Mouse (Mus musculus): Measurements from ENCODE around the gene Serpina6. TPM values are rescaled to one million over a fixed set of nuclear protein-coding genes. Genes with fewer than 3 reads are reported as not detected.
"Not testable (repeated sequence)": the region's sequence is repeated elsewhere in the genome, so short reads cannot be mapped to it uniquely, and the experiment has no call there.

Serpina6 gene
- polyA plus RNA-seq, 1 experiment from 2014 or later: 1,289 TPM

- 43% methylated on average over 2 of the region's 2 CpGs for WGBS (ENCODE audit: insufficient replicate concordance)
- DNase-seq (no peak), ATAC-seq (ENCODE audit: low read depth) (no peak)
- no peaks in the 10 kb centered on the region for H3K27me3 ChIP-seq
- no peak overlapping the region for H3K9ac ChIP-seq
- H3K9me3 ChIP-seq (replicated peaks): peaks cover 5% of the 10 kb centered on the region; the same call in 1 of the 2 replicates
- H3K4me3 ChIP-seq (replicated peaks): no peak overlapping the region
- H3K36me3 ChIP-seq: no peaks in the 10 kb centered on the region
- H3K27ac ChIP-seq: peak overlapping the region; percentile 61
- peaks cover 11% of the 10 kb centered on the region; the same call in 1 of the 2 replicates for H3K4me1 ChIP-seq (replicated peaks)
- H3K4me2 ChIP-seq: no peak overlapping the region
Observed at GRCm38 (mm10) chr12:103681169-103681568, 24.2 kb upstream of the Serpina6 start.

GRCm38 (mm10) chr12:103679853-103680252 is 22.8 kb upstream of the Serpina6 start:
- not testable (repeated sequence) for H3K36me3 ChIP-seq; H3K9me3 ChIP-seq (replicated peaks); H3K4me2 ChIP-seq; H3K4me1 ChIP-seq (replicated peaks); H3K27me3 ChIP-seq; DNase-seq; H3K4me3 ChIP-seq (replicated peaks); H3K9ac ChIP-seq; H3K27ac ChIP-seq
- ATAC-seq (ENCODE audit: low read depth): peak; percentile 42
- 80% methylated on average over 1 of the region's 1 CpGs for WGBS (ENCODE audit: insufficient replicate concordance)

GRCm38 (mm10) chr12:103676039-103676438 is 19.0 kb upstream of the Serpina6 start, which contains the start of gene Serpina16:
Gene Serpina16, minus strand, starts transcription at chr12:103676139.
- Histone ChIP-seq H3K4me1 (replicated peaks) (peaks cover 7% of the 10 kb centered on the region; the same call in 1 of the 2 replicates), H3K27me3 (no peaks in the 10 kb centered on the region), H3K4me2 (no peak within 1 kb of the TSS), H3K36me3 (no peaks in the 10 kb centered on the region), H3K27ac (no peak within 1 kb of the TSS), H3K4me3 (replicated peaks) (no peak within 1 kb of the TSS), H3K9me3 (replicated peaks) (no peaks in the 10 kb centered on the region; the same call in 1 of the 2 replicates), H3K9ac (no peak within 1 kb of the TSS)
- 40% methylated on average over 1 of the region's 1 CpGs for WGBS (ENCODE audit: insufficient replicate concordance)
- no peak for ATAC-seq (ENCODE audit: low read depth)
- no peak for DNase-seq

DNA sequence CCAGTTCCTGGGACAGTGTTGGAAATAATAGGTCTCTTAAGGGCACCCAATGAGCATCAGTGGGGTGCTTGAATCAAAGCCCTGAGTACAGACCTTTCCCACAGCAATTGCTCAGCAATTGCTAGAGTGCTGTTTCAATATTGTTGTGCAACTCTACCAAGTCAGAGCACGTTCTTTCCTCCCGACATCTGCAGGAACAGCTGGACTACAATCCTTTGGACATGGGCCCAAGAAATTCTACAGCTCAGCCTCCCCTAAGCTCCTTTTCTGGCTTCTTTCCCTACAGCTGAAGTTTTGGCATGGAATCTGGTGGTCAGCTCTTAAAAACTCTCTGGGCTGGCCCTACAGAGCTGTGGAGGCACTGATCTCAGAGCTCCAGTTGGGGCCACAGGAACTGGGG is 16.2 kb upstream of the Serpina6 start:
- H3K9me3 ChIP-seq (replicated peaks): no peaks in the 10 kb centered on the region; the same call in 1 of the 2 replicates
- no peak overlapping the region for H3K4me2 ChIP-seq
- ATAC-seq (ENCODE audit: low read depth) (no peak), DNase-seq (no peak)
- no peak overlapping the region for H3K27ac ChIP-seq
- H3K9ac ChIP-seq: no peak overlapping the region
- H3K36me3 ChIP-seq: no peaks in the 10 kb centered on the region
- H3K4me3 ChIP-seq (replicated peaks): no peak overlapping the region
- 55% methylated on average over 2 of the region's 2 CpGs for WGBS (ENCODE audit: insufficient replicate concordance)
- no peaks in the 10 kb centered on the region for H3K27me3 ChIP-seq
- H3K4me1 ChIP-seq (replicated peaks): peaks cover 8% of the 10 kb centered on the region; the same call in 1 of the 2 replicates

GRCm38 (mm10) chr12:103671483-103671882 is 14.5 kb upstream of the Serpina6 start:
- Histone ChIP-seq H3K27ac (no peak overlapping the region), H3K9ac (no peak overlapping the region), H3K4me2 (no peak overlapping the region), H3K36me3 (no peaks in the 10 kb centered on the region), H3K4me3 (replicated peaks) (no peak overlapping the region), H3K27me3 (no peaks in the 10 kb centered on the region), H3K4me1 (replicated peaks) (peaks cover 8% of the 10 kb centered on the region; the same call in 1 of the 2 replicates), H3K9me3 (replicated peaks) (no peaks in the 10 kb centered on the region; the same call in 1 of the 2 replicates)
- ATAC-seq (ENCODE audit: low read depth) (no peak), DNase-seq (no peak)
- 54% methylated on average over 3 of the region's 3 CpGs for WGBS (ENCODE audit: insufficient replicate concordance)

- no peak overlapping the region for H3K4me3 ChIP-seq (replicated peaks)
- H3K27me3 ChIP-seq: no peaks in the 10 kb centered on the region
- no peak overlapping the region for H3K9ac ChIP-seq
- WGBS (ENCODE audit: insufficient replicate concordance): 28% methylated on average over 2 of the region's 2 CpGs
- no peaks in the 10 kb centered on the region for H3K36me3 ChIP-seq
- H3K4me1 ChIP-seq (replicated peaks): peaks cover 8% of the 10 kb centered on the region; the same call in 1 of the 2 replicates
- DNase-seq (no peak), ATAC-seq (ENCODE audit: low read depth) (no peak)
- H3K4me2 ChIP-seq: no peak overlapping the region
- peaks cover 2% of the 10 kb centered on the region; the same call in 1 of the 2 replicates for H3K9me3 ChIP-seq (replicated peaks)
- H3K27ac ChIP-seq: no peak overlapping the region
Observed at GRCm38 (mm10) chr12:103670964-103671363, 14.0 kb upstream of the Serpina6 start.

GRCm38 (mm10) chr12:103670344-103670743 is 13.3 kb upstream of the Serpina6 start:
- Histone ChIP-seq H3K27me3 (no peaks in the 10 kb centered on the region), H3K4me1 (replicated peaks) (peaks cover 8% of the 10 kb centered on the region; the same call in 1 of the 2 replicates), H3K27ac (no peak overlapping the region), H3K4me3 (replicated peaks) (no peak overlapping the region), H3K36me3 (no peaks in the 10 kb centered on the region), H3K9ac (no peak overlapping the region), H3K9me3 (replicated peaks) (peaks cover 2% of the 10 kb centered on the region; the same call in 1 of the 2 replicates), H3K4me2 (no peak overlapping the region)
- 68% methylated on average over 5 of the region's 5 CpGs for WGBS (ENCODE audit: insufficient replicate concordance)
- DNase-seq (no peak), ATAC-seq (ENCODE audit: low read depth) (no peak)

DNA sequence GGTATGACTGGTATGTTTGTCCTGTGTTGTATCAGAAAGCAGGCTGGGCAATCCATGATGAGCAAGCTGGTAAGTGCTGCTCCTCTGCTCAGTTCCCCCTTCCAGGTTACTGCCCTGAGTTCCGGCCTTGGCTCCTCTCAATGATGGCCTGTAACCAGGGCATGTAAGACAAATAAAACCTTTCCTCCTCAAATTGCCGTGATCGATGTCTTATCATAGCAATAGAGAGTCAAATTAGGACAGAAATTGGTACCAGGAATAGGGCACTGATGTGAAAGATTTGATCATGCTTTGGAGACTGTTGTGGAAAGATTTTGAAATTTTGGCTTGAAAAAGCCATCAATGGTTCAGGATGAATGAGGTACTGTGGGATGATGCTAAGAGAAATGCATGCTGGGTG is 8.3 kb upstream of the Serpina6 start:
- no peak overlapping the region for H3K9ac ChIP-seq
- ATAC-seq (ENCODE audit: low read depth) (no peak), DNase-seq (no peak)
- no peaks in the 10 kb centered on the region for H3K27me3 ChIP-seq
- WGBS (ENCODE audit: insufficient replicate concordance): 66% methylated on average over 3 of the region's 3 CpGs
- H3K4me1 ChIP-seq (replicated peaks): no peaks in the 10 kb centered on the region
- no peaks in the 10 kb centered on the region for H3K36me3 ChIP-seq
- no peak overlapping the region for H3K4me3 ChIP-seq (replicated peaks)
- H3K9me3 ChIP-seq (replicated peaks): 0 out of 2 replicates have a peak, but pooled peaks cover 2% of the 10 kb centered on the region
- no peak overlapping the region for H3K4me2 ChIP-seq
- no peak overlapping the region for H3K27ac ChIP-seq

DNA sequence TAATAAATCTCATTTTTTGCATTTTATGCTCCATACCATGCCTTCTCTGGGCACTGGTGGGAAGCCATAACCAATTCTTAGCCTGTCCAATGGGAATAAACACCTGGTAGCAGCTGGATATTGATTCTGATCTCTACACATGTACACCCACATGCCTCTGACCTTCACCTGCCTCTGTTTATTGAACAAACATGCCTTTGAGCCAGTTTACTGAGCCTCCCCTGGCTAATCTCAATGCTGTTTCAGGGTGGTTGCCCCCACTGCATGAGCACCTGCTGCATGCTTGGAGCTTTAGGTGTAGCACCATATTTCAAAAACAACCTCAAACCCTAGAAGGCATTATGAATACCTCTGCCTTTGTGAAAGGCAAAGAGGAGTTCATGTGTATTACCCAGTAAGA is 5.0 kb upstream of the Serpina6 start:
- peak; percentile 30; the same call in 1 of the 2 replicates for ATAC-seq (ENCODE audit: low read depth)
- H3K27me3 ChIP-seq; DNase-seq; H3K9ac ChIP-seq; H3K9me3 ChIP-seq (replicated peaks); H3K4me3 ChIP-seq (replicated peaks); H3K27ac ChIP-seq; H3K36me3 ChIP-seq; H3K4me1 ChIP-seq (replicated peaks); H3K4me2 ChIP-seq: not testable (repeated sequence)

GRCm38 (mm10) chr12:103660076-103660475 is 3.1 kb upstream of the Serpina6 start:
- Histone ChIP-seq H3K4me2 (no peak overlapping the region), H3K4me3 (replicated peaks) (no peak overlapping the region), H3K27me3 (no peaks in the 10 kb centered on the region), H3K9ac (no peak overlapping the region), H3K9me3 (replicated peaks) (no peaks in the 10 kb centered on the region), H3K4me1 (replicated peaks) (peaks cover 3% of the 10 kb centered on the region; the same call in 1 of the 2 replicates), H3K27ac (no peak overlapping the region), H3K36me3 (no peaks in the 10 kb centered on the region)
- ATAC-seq (ENCODE audit: low read depth) (no peak), DNase-seq (no peak)
- WGBS (ENCODE audit: insufficient replicate concordance): 67% methylated on average over 5 of the region's 5 CpGs

GRCm38 (mm10) chr12:103659171-103659570 is 2.2 kb upstream of the Serpina6 start:
- Histone ChIP-seq H3K4me2 (no peak overlapping the region), H3K4me3 (replicated peaks) (no peak overlapping the region), H3K4me1 (replicated peaks) (peaks cover 3% of the 10 kb centered on the region; the same call in 1 of the 2 replicates), H3K9ac (no peak overlapping the region), H3K36me3 (no peaks in the 10 kb centered on the region), H3K27me3 (no peaks in the 10 kb centered on the region), H3K9me3 (replicated peaks) (no peaks in the 10 kb centered on the region), H3K27ac (no peak overlapping the region)
- DNase-seq (no peak), ATAC-seq (ENCODE audit: low read depth) (no peak)
- WGBS (ENCODE audit: insufficient replicate concordance): 49% methylated on average over 2 of the region's 2 CpGs

GRCm38 (mm10) chr12:103657991-103658390 is 979 bp upstream of the Serpina6 start:
- no peaks in the 10 kb centered on the region for H3K27me3 ChIP-seq
- H3K4me2 ChIP-seq: no peak overlapping the region
- 51% methylated on average over 10 of the region's 10 CpGs for WGBS (ENCODE audit: insufficient replicate concordance)
- no peak overlapping the region for H3K9ac ChIP-seq
- DNase-seq (no peak), ATAC-seq (ENCODE audit: low read depth) (no peak)
- H3K27ac ChIP-seq: no peak overlapping the region
- H3K4me3 ChIP-seq (replicated peaks): no peak overlapping the region
- no peaks in the 10 kb centered on the region for H3K9me3 ChIP-seq (replicated peaks)
- H3K4me1 ChIP-seq (replicated peaks): peaks cover 3% of the 10 kb centered on the region; the same call in 1 of the 2 replicates
- H3K36me3 ChIP-seq: no peaks in the 10 kb centered on the region
